In genomic region chr8:83764116-83764515, GRCm38 (mm10) we compare ENCODE assay signal across 17 mouse cellular contexts.
"Had no signal": no experiment of that assay in that cellular context is flagged by ENCODE, and none has a peak within 500 bp of the region (broad histone marks: within the 10 kb centered on the region; RNA-seq: fewer than 3 reads in every experiment).

No protein-coding gene starts in this region.

- DNase-seq: retina, postnatal 1 day; right cerebral cortex, adult 18-20 months; right cerebral cortex, postnatal 14 days; right cerebral cortex, postnatal 25 days; right cerebral cortex, postnatal 4 days; spleen, adult 18-20 months; thymus, adult 18-20 months; thymus, adult 2 months; thymus, postnatal 14 days; thymus, postnatal 25 days; thymus, postnatal 36 days; thymus, postnatal 4 days had no signal

- H3K27me3 ChIP-seq: neural tube, embryonic 15.5 days; stomach, embryonic 15.5 days had no signal

- H3K27ac ChIP-seq: neural tube, embryonic 12.5 days; neural tube, embryonic 13.5 days; neural tube, embryonic 15.5 days; stomach, embryonic 15.5 days; stomach, postnatal 0 days had no signal

- H3K4me3 ChIP-seq: neural tube, embryonic 12.5 days; neural tube, embryonic 13.5 days; neural tube, embryonic 15.5 days; stomach, embryonic 15.5 days had no signal

- H3K4me1 ChIP-seq: neural tube, embryonic 12.5 days; neural tube, embryonic 13.5 days had no signal

- H3K36me3 ChIP-seq: neural tube, embryonic 12.5 days; neural tube, embryonic 13.5 days; neural tube, embryonic 15.5 days; stomach, embryonic 15.5 days had no signal
